In the genomic region with DNA sequence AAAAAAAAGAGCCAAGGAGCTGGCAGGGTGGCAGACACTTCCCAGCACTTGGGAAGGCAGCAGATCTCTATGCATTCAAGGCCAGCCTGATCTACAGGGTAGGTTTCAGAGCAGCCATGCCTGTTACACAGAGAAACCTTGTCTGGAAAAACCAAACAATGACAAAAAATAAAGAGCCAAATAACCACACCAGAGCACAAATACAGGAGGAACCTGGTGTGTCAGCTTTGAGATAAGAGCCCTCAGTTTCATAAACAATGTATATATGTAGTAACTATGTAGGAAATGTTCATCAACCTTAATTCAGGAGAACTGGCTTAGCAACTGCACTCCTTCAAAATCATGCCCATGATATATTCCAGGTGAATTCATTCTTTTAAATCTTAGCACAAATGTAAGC, we compare ENCODE assay signal across 2 mouse cellular contexts.
TF ChIP-seq lines count a peak whose summit lies in the region.

No protein-coding gene starts in this region.

TF ChIP-seq in CH12.LX, 34 proteins besides CTCF, POLR2A, EP300 and RAD21:
- TF ChIP-seq ZNF384 (IDR thresholded peaks at IDR 0.05; ENCODE audit: low read depth, low read length): peak; percentile 34
- no peak for TF ChIP-seq HCFC1 (IDR thresholded peaks at IDR 0.05; ENCODE audit: low read depth, low read length)
- no peak for TF ChIP-seq UBTF (IDR thresholded peaks at IDR 0.05; ENCODE audit: low read depth, low read length)
- TF ChIP-seq RCOR1 (conservative IDR thresholded peaks at IDR 0.05; ENCODE audit: low read depth, low read length): no peak
- 0 out of 2 replicates have a peak, but pooled peaks have one; percentile 14 for TF ChIP-seq ZMIZ1 (IDR thresholded peaks at IDR 0.05; ENCODE audit: low read depth, low read length)

TF ChIP-seq in MEL, 35 proteins besides CTCF, POLR2A, EP300 and RAD21:
- peak; percentile 39; the same call in 1 of the 2 replicates for TF ChIP-seq SIN3A (IDR thresholded peaks at IDR 0.05; ENCODE audit: low read length)
- TF ChIP-seq SMC3 (IDR thresholded peaks at IDR 0.05; ENCODE audit: low read depth, low read length): no peak
- 0 out of 2 replicates have a peak, but pooled peaks have one; percentile 11 for TF ChIP-seq ETS1 (IDR thresholded peaks at IDR 0.05; ENCODE audit: low read depth, low read length)
- TF ChIP-seq ZNF384 (IDR thresholded peaks at IDR 0.05; ENCODE audit: low read depth, low read length): peak; percentile 62; the same call in 1 of the 2 replicates
- TF ChIP-seq MXI1 (IDR thresholded peaks at IDR 0.05; ENCODE audit: low read depth, low read length): peak; percentile 36; the same call in 1 of the 2 replicates
- peak; percentile 34; the same call in 1 of the 2 replicates for TF ChIP-seq TAL1 (IDR thresholded peaks at IDR 0.05; ENCODE audit: low read length)
- peak; percentile 62 for TF ChIP-seq GATA1 (IDR thresholded peaks at IDR 0.05; ENCODE audit: low read depth, low read length)
- no peak for TF ChIP-seq TCF12 (IDR thresholded peaks at IDR 0.05; ENCODE audit: low read depth, low read length)
TF ChIP-seq in MEL: peak in this region for 6.
